Mouse (Mus musculus): ENCODE measurements at regions not wholly inside any gene's neighbourhood (a gene's known extent, or its start where the extent isn't known, plus 50 kb on each side); places are given as distances from the start of the nearest gene placed in this dataset.

- no peak for DNase-seq (ENCODE audit: low spot score in 2 of 2)
Observed at GRCm38 (mm10) chr12:35725910-35726309, 191.1 kb upstream of the Ahr start.

- no peak for DNase-seq (ENCODE audit: low spot score in 2 of 2)
Observed at GRCm38 (mm10) chr12:35724132-35724531, 189.3 kb upstream of the Ahr start.

- DNase-seq (ENCODE audit: low spot score in 2 of 2) = no peak
Observed at GRCm38 (mm10) chr12:35712671-35713070, 177.8 kb upstream of the Ahr start.

- DNase-seq (ENCODE audit: low spot score in 2 of 2) = peak in 1 of 2 experiments; percentile 6
Observed at GRCm38 (mm10) chr12:35711549-35712070, 176.8 kb upstream of the Ahr start.

GRCm38 (mm10) chr12:35710323-35710722, 175.5 kb upstream of the Ahr start:
- no peak for DNase-seq (ENCODE audit: low spot score in 2 of 2)

GRCm38 (mm10) chr12:35703479-35703878, 168.6 kb upstream of the Ahr start:
- no peak for DNase-seq (ENCODE audit: low spot score in 2 of 2)

- no peak for DNase-seq (ENCODE audit: low spot score in 2 of 2)
Observed at GRCm38 (mm10) chr12:35702674-35703073, 167.8 kb upstream of the Ahr start.

GRCm38 (mm10) chr12:35694253-35694652, 159.4 kb upstream of the Ahr start:
- DNase-seq (ENCODE audit: low spot score in 2 of 2) = no peak

- DNase-seq (ENCODE audit: low spot score in 2 of 2) = no peak
Observed at GRCm38 (mm10) chr12:35690914-35691313, 156.1 kb upstream of the Ahr start.

GRCm38 (mm10) chr12:35686231-35686630, 151.4 kb upstream of the Ahr start:
- DNase-seq (ENCODE audit: low spot score in 2 of 2) = no peak

- no peak for DNase-seq (ENCODE audit: low spot score in 2 of 2)
Observed at GRCm38 (mm10) chr12:35685189-35685588, 150.4 kb upstream of the Ahr start.

- no peak for DNase-seq (ENCODE audit: low spot score in 2 of 2)
Observed at GRCm38 (mm10) chr12:35681864-35682449, 147.1 kb upstream of the Ahr start.

- no peak for DNase-seq (ENCODE audit: low spot score in 2 of 2)
Observed at GRCm38 (mm10) chr12:35679903-35680302, 145.1 kb upstream of the Ahr start.

- no peak for DNase-seq (ENCODE audit: low spot score in 2 of 2)
Observed at GRCm38 (mm10) chr12:35679025-35679424, 144.2 kb upstream of the Ahr start.

- peak in 1 of 2 experiments; percentile 21 for DNase-seq (ENCODE audit: low spot score in 2 of 2)
Observed at GRCm38 (mm10) chr12:35674487-35674886, 139.6 kb upstream of the Ahr start.

GRCm38 (mm10) chr12:35670980-35671379, 136.1 kb upstream of the Ahr start:
- DNase-seq (ENCODE audit: low spot score in 2 of 2) = no peak

GRCm38 (mm10) chr12:35668716-35669115, 133.9 kb upstream of the Ahr start:
- no peak for DNase-seq (ENCODE audit: low spot score in 2 of 2)

- no peak for DNase-seq (ENCODE audit: low spot score in 2 of 2)
Observed at GRCm38 (mm10) chr12:35667705-35668104, 132.9 kb upstream of the Ahr start.

GRCm38 (mm10) chr12:35667218-35667617, 132.4 kb upstream of the Ahr start:
- no peak for DNase-seq (ENCODE audit: low spot score in 2 of 2)

GRCm38 (mm10) chr12:35666062-35666461, 131.2 kb upstream of the Ahr start:
- no peak for DNase-seq (ENCODE audit: low spot score in 2 of 2)

GRCm38 (mm10) chr12:35663062-35663461, 128.2 kb upstream of the Ahr start:
- DNase-seq (ENCODE audit: low spot score in 2 of 2) = no peak

- no peak for DNase-seq (ENCODE audit: low spot score in 2 of 2)
Observed at GRCm38 (mm10) chr12:35656563-35656962, 121.7 kb upstream of the Ahr start.

GRCm38 (mm10) chr12:35649772-35650171, 114.9 kb upstream of the Ahr start:
- DNase-seq (ENCODE audit: low spot score in 2 of 2) = no peak

- DNase-seq (ENCODE audit: low spot score in 2 of 2) = no peak
Observed at GRCm38 (mm10) chr12:35642473-35642872, 107.6 kb upstream of the Ahr start.

Measured in heart, adult 9 months (tissue).